Mouse (Mus musculus) left cerebral cortex, adult 18-20 months (tissue): ENCODE measurements around the gene Rilpl1. TPM values are rescaled to one million over a fixed set of nuclear protein-coding genes. Genes with fewer than 3 reads are reported as not detected.
"Not testable (repeated sequence)": the region's sequence is repeated elsewhere in the genome, so short reads cannot be mapped to it uniquely, and the experiment has no call there.

Experiments
- DNase-seq, 2 experiments: peaks; one replicate each; pipeline ENCODE4 v3.0.0; 2021 to 2022; ENCODE audit warnings: low spot score in 2 of 2, mixed read lengths in 1 of 2
- total RNA-seq, 2 experiments: library from RNA; stranded (reverse); gene quantifications; 2 replicates each; pipeline ENCODE4 v1.2.3; 2021

Rilpl1 gene
- total RNA-seq, 2 experiments from 2014 or later, result 85.1 to 93.3 TPM

DNA sequence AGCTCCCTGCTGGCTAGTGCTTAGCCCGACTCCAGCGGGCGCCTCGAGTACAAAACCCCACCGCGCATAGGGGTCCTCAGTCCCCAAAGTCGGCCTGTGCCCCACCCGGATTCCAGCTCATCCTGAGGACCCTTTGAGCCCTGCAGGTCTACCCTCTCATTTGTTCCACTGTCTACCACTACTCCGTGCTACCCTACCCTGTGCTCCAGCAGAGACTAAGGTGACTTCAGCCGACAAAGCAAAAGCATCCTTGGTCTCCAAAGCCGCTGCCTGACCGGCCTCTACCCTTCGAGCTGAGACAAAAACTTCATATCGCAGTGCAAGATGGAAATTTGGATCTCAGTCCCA is 366 bp upstream of the Rilpl1 start:
- DNase-seq, result no peak

DNA sequence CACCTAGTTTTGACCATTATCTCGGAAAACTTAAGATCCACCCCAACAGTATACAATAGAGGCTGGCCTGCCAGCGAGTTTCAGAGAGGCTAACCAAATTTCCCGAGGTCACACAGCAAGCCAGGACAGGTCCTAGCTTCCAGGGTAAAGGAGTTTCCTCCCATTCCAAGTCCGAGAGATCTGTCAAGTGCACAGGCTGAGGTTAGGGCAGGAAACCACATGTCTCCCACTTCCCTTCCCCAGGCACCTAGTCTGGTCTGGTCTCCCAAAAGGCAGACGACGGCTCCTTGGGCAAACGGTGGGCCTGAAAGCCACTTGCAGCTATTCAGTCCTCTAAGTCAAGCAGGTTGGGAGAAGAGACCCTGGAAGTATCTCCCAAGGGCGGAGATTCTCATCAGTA is 1.5 kb downstream of the Rilpl1 start:
- no peak for DNase-seq

GRCm38 (mm10) chr5:124529191-124529651 is 2.0 kb downstream of the Rilpl1 start:
- no peak for DNase-seq

GRCm38 (mm10) chr5:124528791-124529190 is 2.4 kb downstream of the Rilpl1 start:
- no peak for DNase-seq

DNA sequence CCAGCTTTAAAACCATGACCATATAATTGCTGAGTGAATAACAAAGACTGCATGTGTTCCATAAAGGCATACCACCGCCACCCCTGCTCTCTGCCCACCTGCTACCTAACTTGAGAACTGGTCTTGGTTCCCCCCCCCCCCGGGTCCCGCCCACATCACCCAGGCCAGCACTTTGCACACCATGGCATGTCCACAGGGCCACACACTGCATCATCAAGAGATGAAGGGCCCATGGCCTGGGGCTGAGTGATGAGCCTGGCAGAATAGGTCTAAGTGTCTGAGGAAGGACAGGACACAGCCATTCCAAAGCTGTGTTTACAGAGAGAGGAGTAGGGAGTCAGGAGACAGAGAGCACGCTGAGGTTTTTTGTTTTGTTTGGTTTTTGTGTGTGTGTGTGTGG is 2.8 kb downstream of the Rilpl1 start:
- DNase-seq, result no peak

DNA sequence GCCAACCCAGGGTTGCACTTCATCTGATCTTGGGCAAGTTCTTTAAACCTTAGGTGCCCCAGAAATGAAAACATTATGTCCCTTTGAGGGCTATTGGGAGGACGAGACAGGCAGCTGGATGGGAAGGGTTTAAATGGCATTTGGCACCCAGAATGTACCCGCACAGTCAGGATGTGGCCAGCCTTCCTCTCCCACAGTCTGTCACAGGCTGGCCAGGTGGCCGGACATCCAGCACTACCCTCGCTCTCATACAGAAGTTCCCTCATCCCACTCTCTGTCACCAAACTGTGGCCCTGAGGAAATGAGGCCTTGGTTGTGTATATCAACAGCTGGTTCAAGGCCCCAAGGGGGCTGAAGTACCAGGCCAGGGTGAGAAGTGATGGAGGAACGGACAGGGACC is 6.2 kb downstream of the Rilpl1 start:
- DNase-seq, result no peak

DNA sequence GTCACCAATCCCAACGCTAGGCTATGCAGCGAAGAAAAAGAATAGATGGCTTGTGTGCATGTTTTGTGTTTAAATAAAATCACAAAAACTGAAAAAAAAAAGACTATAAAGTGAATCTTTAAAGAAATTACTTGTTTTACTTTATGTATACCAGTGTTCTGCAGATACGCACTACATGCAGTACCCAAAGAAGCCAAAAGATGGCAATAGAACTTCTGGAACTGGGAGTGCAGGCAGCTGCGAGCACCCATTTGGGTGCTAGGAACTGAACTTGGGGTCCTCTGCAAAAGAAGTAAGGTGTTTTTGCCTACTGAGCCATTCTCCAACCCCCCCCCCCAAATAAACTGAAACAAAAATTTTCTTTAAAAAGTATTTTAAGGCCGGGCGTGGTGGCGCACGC is 8.2 kb downstream of the Rilpl1 start:
- DNase-seq, result no peak

DNA sequence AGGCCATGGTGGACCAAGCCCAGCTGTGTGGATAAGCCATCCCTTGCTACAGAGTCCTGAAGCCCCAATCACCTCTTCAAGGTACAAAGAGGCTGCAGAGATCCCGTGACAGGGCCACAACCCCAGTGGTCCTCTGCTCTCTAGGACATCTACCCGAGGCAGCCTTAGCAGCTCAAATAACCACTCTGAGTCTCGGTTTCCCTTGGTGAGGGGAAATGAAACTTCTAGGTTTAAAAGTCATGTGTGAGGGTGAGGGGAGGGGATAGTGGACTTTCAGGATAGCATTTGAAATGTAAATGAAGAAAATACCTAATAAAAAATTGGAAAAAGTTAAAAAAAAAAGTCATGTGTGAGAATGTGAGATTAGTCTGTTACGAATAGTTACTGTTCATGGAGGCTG is 9.6 kb downstream of the Rilpl1 start:
- DNase-seq, result no peak

DNA sequence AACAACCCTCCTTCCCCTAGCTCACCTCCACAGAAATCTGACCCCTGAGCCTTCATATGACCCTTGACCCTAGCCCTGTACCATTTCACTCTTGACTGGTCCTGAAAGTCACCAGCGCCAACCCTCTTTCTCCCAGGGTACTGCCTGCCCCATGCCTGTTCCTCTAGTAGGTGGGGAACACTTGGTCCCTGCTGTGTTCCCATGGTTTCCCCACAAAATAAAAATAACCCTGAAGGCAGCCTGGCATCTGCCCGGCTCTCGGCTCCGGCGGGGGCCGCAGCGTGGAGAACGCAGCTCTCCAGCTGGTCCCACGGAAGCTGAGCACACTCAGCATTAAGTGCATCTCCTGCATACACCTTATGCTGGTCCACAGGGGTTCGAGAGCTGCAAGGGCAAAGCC is 12.5 kb downstream of the Rilpl1 start:
- peak; percentile 78 to 86 for DNase-seq

- no peak for DNase-seq
Observed at GRCm38 (mm10) chr5:124515789-124516188, 15.4 kb downstream of the Rilpl1 start.

DNA sequence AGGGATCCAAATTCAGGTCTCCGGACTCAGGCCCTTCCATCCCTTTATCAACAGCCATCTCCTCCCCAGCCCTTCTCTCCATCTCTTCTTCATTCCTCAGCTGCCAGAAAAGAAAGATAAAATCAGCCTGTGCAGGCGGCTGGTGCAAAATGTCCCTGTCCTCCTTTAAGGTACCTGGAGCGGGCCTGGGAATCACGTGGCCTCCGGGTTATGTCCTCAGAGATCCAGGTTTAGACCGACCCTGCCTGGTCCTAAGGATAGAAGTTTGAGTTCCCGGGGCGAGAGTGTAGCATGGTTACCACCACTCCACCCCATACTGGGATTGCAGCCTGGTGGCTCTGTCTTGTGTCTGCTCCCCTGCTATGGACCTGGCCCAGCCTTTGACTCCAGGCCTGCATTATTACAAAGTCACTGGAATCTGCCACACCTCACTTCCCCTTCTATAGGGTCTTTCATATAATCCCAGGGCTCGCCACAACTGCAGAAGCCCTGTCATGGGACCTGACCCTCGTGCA is 20.6 kb downstream of the Rilpl1 start:
- no peak for DNase-seq

DNA sequence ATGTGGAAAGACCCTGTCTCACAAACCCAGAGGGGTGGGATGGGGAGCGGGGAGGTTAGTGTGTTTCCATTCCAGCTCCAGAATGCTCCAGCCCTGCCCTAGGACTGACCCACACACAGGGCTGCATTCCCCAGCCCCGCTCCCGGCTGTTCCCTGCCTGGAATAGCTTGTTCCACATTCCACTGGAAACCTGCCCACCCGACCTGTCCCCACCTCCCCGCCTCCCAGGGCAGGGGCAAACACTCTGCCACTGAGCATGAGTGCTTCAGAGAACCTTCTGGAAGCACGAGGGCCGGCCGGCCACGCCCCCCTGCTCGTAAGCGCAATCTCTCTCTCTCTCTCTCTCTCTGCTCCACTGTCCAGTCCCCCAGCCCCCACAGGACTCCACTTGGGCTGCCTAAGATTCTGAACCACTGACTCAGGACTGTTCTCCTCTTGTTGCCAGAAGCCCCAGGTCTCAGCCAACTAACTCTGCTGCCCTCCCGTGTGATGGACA is 21.4 kb downstream of the Rilpl1 start:
- DNase-seq, result no peak

DNA sequence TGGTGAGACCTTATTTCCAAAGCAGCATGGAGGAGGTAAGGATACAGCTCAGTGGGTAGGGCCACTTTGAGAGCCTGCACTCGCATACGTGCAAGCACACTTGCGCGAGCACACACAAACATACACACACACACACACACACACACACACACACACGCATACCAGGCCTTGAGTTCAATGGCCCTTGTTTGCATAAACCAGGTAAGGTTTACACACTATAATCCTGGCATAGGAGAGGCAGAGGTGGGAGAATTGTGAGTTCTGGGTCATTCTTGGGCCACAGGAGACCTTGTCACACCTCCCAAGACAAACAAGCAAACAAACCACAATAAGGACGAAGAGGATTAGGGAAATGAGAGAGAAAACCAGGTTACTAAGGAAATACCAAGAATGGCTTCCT is 22.0 kb downstream of the Rilpl1 start:
- no peak for DNase-seq

GRCm38 (mm10) chr5:124506731-124507359 is 24.3 kb downstream of the Rilpl1 start:
- no peak for DNase-seq

DNA sequence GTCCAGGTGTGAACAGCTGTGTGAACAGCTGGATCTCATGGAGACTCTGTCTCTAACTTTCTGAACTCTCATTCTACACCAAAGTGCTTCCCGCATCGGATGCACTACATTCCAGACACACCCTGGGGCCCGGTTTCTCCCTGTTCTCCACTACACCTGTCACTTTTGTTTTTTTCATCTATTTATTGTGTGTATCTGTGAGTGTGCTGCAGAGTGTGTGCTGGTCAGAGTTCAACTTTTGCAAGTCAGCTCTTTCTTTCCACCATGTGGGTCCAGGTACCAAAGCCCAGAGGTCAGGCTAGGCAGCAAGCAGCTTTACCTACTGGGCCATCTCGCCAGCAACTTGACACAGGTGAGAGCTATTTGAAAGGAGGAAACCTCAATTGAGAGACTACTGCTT is 26.0 kb downstream of the Rilpl1 start:
- DNase-seq, result no peak

- peak; percentile 88 to 94 for DNase-seq
Observed at GRCm38 (mm10) chr5:124503742-124504141, 27.4 kb downstream of the Rilpl1 start.

DNA sequence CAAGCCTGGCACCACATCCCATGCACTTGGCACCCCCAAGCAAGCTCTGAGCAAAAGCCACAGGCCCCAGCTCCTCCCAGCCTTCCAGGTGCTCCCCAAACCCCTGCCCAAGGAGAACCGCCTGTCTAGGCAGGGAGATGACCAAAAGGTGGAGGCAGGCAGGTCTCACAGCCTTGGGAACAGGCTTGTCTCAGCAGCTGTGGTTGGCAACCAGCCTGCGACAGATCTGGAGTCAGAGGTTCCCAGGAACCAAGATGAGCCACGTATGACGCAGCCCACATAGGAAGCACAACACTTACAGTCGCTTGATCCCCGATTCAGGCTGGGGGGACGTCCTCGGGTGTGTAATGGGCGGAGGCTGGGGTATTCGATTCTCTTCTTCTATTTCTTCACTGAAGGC is 29.6 kb downstream of the Rilpl1 start:
- DNase-seq, result no peak

GRCm38 (mm10) chr5:124500573-124500972 is 30.6 kb downstream of the Rilpl1 start:
- DNase-seq, result peak; percentile 67 to 81

GRCm38 (mm10) chr5:124500037-124500436 is 31.2 kb downstream of the Rilpl1 start:
- not testable (repeated sequence) for DNase-seq

- no peak for DNase-seq
Observed at GRCm38 (mm10) chr5:124499001-124499400, 32.2 kb downstream of the Rilpl1 start.

- no peak for DNase-seq
Observed at GRCm38 (mm10) chr5:124498221-124498876, 32.8 kb downstream of the Rilpl1 start.

- no peak for DNase-seq
Observed at GRCm38 (mm10) chr5:124496614-124497514, 34.3 kb downstream of the Rilpl1 start.
